ENCODE assay signal across 8 mouse cellular contexts in the genomic region with DNA sequence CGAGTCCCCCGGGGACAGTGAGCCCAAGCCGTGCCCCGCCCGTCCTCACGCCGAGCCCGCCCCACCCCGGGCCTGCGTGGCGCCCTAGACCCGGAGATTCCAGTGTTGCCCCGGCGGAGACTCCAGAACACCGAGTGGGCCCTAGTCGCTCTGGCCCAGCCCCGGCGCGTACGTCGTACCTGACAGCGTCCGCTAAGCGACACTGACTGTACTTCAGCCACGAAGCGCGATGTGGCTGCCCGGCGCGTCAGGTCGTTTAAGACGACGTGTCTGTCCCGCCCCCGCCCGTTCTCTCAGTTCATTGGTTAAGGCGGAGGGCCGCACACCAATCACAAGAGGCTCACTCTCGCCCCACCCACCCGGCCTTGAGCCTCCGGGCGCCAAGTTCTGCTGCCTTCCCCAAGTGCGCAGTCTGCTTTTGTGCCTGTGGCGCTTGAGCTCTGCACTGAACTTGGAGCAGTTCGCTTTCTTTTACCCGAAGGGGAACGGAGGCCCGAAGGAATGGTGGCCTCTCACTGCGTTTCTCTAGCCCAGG. TPM values are rescaled to one million over a fixed set of nuclear protein-coding genes. Genes with fewer than 3 reads are reported as not detected.
A peak's percentile ranks its signal among the peaks of the same experiment; 100 is the strongest.
DNase-seq lines count a peak whose midpoint lies in the region; ATAC-seq and TF ChIP-seq lines count a peak whose summit lies in the region.

Oat (minus strand) TSS at position 283 of the 535 bp plus-strand sequence.

- no peak for TF ChIP-seq CTCF in CH12.LX (conservative IDR thresholded peaks at IDR 0.05 in 1 of 2, IDR thresholded peaks at IDR 0.05 in 1 of 2; ENCODE audit: low read depth in 2 of 2, low read length in 2 of 2)

- peak within 1 kb of the TSS; percentile 82 for H3K4me2 ChIP-seq in CH12.LX (ENCODE audit: insufficient read depth, low read depth, poor library complexity, severe bottlenecking)
- peak within 1 kb of the TSS; percentile 83 for H3K4me2 ChIP-seq in forebrain, embryonic 11.5 days (ENCODE audit: low read depth, low read length, severe bottlenecking)
- H3K4me2 ChIP-seq in heart, embryonic 16.5 days (ENCODE audit: low read depth, low read length), result peak within 1 kb of the TSS; percentile 73
- H3K4me2 ChIP-seq in liver, embryonic 15.5 days, result peak within 1 kb of the TSS; percentile 87
- peak within 1 kb of the TSS; percentile 74 for H3K4me2 ChIP-seq in neural tube, embryonic 12.5 days (replicated peaks)

- peak within 1 kb of the TSS; percentile 66 to 93 (median 71) for H3K4me3 ChIP-seq in CH12.LX (replicated peaks in 1 of 3; ENCODE audit: low read depth in 2 of 3, low read length in 2 of 3, poor library complexity in 1 of 3)
- H3K4me3 ChIP-seq in forebrain, embryonic 11.5 days (ENCODE audit: low read depth, low read length), result peak within 1 kb of the TSS; percentile 69
- peak within 1 kb of the TSS; percentile 64 for H3K4me3 ChIP-seq in heart, embryonic 16.5 days (ENCODE audit: low read length)
- H3K4me3 ChIP-seq in liver, embryonic 15.5 days (replicated peaks), result peak within 1 kb of the TSS; percentile 87
- H3K4me3 ChIP-seq in neural tube, embryonic 12.5 days, result peak within 1 kb of the TSS; percentile 66

- dilution Hi-C loops in CH12.LX (cut with MboI; ENCODE audit: extremely low pct_ligation_motif_present, extremely low pct_unique_long_range_greater_than_20kb, low sequenced_read_pairs), result no loop called here

- H3K9me3 ChIP-seq in CH12.LX (replicated peaks; ENCODE audit: low read length), result no peaks in the 10 kb centered on the region
- no peaks in the 10 kb centered on the region for H3K9me3 ChIP-seq in forebrain, embryonic 11.5 days (ENCODE audit: control insufficient read depth, low read length)
- H3K9me3 ChIP-seq in heart, embryonic 16.5 days (replicated peaks; ENCODE audit: control insufficient read depth, low read length), result no peaks in the 10 kb centered on the region
- no peaks in the 10 kb centered on the region for H3K9me3 ChIP-seq in liver, embryonic 15.5 days (replicated peaks)
- H3K9me3 ChIP-seq in neural tube, embryonic 12.5 days, result no peaks in the 10 kb centered on the region

- DNase-seq in CH12.LX (ENCODE audit: extremely low read depth), result peak; percentile 97
- DNase-seq in c-Kit-positive CD71-positive TER-119-negative erythroid progenitor cells, embryonic 14.5 days (ENCODE audit: low read depth), result peak; percentile 97
- DNase-seq in forebrain, embryonic 11.5 days (ENCODE audit: low spot score), result peak; percentile 97
- DNase-seq in kidney, postnatal 36 days, result peak; percentile 96 to 97
- DNase-seq in telencephalon, adult 2 months (ENCODE audit: low read depth, low spot score), result peak; percentile 96

- H3K27me3 ChIP-seq in CH12.LX (replicated peaks), result peaks cover 24% of the 10 kb centered on the region
- peaks cover 5% of the 10 kb centered on the region; the same call in 1 of the 2 replicates for H3K27me3 ChIP-seq in forebrain, embryonic 11.5 days (ENCODE audit: control insufficient read depth, insufficient read depth, low read length)
- H3K27me3 ChIP-seq in heart, embryonic 16.5 days (ENCODE audit: control insufficient read depth, insufficient read depth, low read length), result no peaks in the 10 kb centered on the region
- peaks cover 40% of the 10 kb centered on the region for H3K27me3 ChIP-seq in liver, embryonic 15.5 days
- H3K27me3 ChIP-seq in neural tube, embryonic 12.5 days (replicated peaks), result 0 out of 2 replicates have a peak, but pooled peaks cover 4% of the 10 kb centered on the region

- H3K4me1 ChIP-seq in CH12.LX (ENCODE audit: control insufficient read depth in 1 of 2, insufficient read depth in 2 of 2), result peaks cover 3 to 41% of the 10 kb centered on the region in 2 experiments; a peak in 3 of 4 replicates
- H3K4me1 ChIP-seq in forebrain, embryonic 11.5 days (replicated peaks; ENCODE audit: control insufficient read depth, insufficient read depth, low read length), result peaks cover 4% of the 10 kb centered on the region; the same call in 1 of the 2 replicates
- H3K4me1 ChIP-seq in heart, embryonic 16.5 days (ENCODE audit: control insufficient read depth, insufficient read depth, low read length), result peaks cover 35% of the 10 kb centered on the region
- H3K4me1 ChIP-seq in liver, embryonic 15.5 days (replicated peaks), result peaks cover 51% of the 10 kb centered on the region
- H3K4me1 ChIP-seq in neural tube, embryonic 12.5 days, result peaks cover 4% of the 10 kb centered on the region; the same call in 1 of the 2 replicates

- no peaks in the 10 kb centered on the region for H3K36me3 ChIP-seq in CH12.LX (replicated peaks in 1 of 2; ENCODE audit: control insufficient read depth in 1 of 2, insufficient read depth in 1 of 2, low read length in 1 of 2)
- H3K36me3 ChIP-seq in forebrain, embryonic 11.5 days (ENCODE audit: control insufficient read depth, insufficient read depth, low read length), result no peaks in the 10 kb centered on the region
- H3K36me3 ChIP-seq in heart, embryonic 16.5 days (ENCODE audit: control insufficient read depth, insufficient read depth), result no peaks in the 10 kb centered on the region
- no peaks in the 10 kb centered on the region for H3K36me3 ChIP-seq in liver, embryonic 15.5 days (replicated peaks)
- no peaks in the 10 kb centered on the region for H3K36me3 ChIP-seq in neural tube, embryonic 12.5 days

- peaks cover 24% of the 10 kb centered on the region for H3K79me2 ChIP-seq in CH12.LX (replicated peaks; ENCODE audit: control insufficient read depth, extremely low read depth, insufficient read depth, poor library complexity, severe bottlenecking)

- TF ChIP-seq POLR2A in CH12.LX (IDR thresholded peaks at IDR 0.05; ENCODE audit: low read depth, low read length), result peak; percentile 100

- ATAC-seq in forebrain, embryonic 11.5 days (replicated peaks; ENCODE audit: low FRiP score), result peak; percentile 97
- peak; percentile 97 for ATAC-seq in heart, embryonic 16.5 days (replicated peaks; ENCODE audit: extremely low read depth, insufficient read depth, low FRiP score)
- ATAC-seq in liver, embryonic 15.5 days (ENCODE audit: insufficient read depth), result peak; percentile 94
- ATAC-seq in neural tube, embryonic 12.5 days (ENCODE audit: low FRiP score, low read depth), result peak; percentile 98

- no peak; the same call in 1 of the 2 replicates for TF ChIP-seq EP300 in CH12.LX (IDR thresholded peaks at IDR 0.05; ENCODE audit: low read length)

- in situ Hi-C loops in CH12.LX (cut with MboI; ENCODE audit: low pct_ligation_motif_present, low pct_unique_long_range_greater_than_20kb, low sequenced_read_pairs), result no loop called here

- peak within 1 kb of the TSS; percentile 74 for H3K9ac ChIP-seq in CH12.LX (ENCODE audit: insufficient read depth, low read depth)
- H3K9ac ChIP-seq in forebrain, embryonic 11.5 days (ENCODE audit: low read length), result peak within 1 kb of the TSS; percentile 67
- peak within 1 kb of the TSS; percentile 78 for H3K9ac ChIP-seq in heart, embryonic 16.5 days (ENCODE audit: low read length)
- peak within 1 kb of the TSS; percentile 88 for H3K9ac ChIP-seq in liver, embryonic 15.5 days
- H3K9ac ChIP-seq in neural tube, embryonic 12.5 days, result peak within 1 kb of the TSS; percentile 68

- WGBS in forebrain, embryonic 11.5 days, result under 1% methylated on average over 49 of the region's 49 CpGs
- under 1% methylated on average over 49 of the region's 49 CpGs for WGBS in heart, embryonic 16.5 days
- WGBS in liver, embryonic 15.5 days (ENCODE audit: insufficient replicate concordance), result under 1% methylated on average over 49 of the region's 49 CpGs
- under 1% methylated on average over 49 of the region's 49 CpGs for WGBS in neural tube, embryonic 12.5 days

- peak within 1 kb of the TSS; percentile 80 for H3K27ac ChIP-seq in CH12.LX (ENCODE audit: insufficient read depth, low read depth)
- peak within 1 kb of the TSS; percentile 78 for H3K27ac ChIP-seq in forebrain, embryonic 11.5 days (ENCODE audit: low read depth, low read length)
- H3K27ac ChIP-seq in heart, embryonic 16.5 days (ENCODE audit: low read length), result peak within 1 kb of the TSS; percentile 93
- H3K27ac ChIP-seq in liver, embryonic 15.5 days (replicated peaks), result peak within 1 kb of the TSS; percentile 92
- peak within 1 kb of the TSS; percentile 76 for H3K27ac ChIP-seq in neural tube, embryonic 12.5 days

- no peak for TF ChIP-seq RAD21 in CH12.LX (IDR thresholded peaks at IDR 0.05; ENCODE audit: low read depth, low read length)

TF ChIP-seq in CH12.LX, 34 proteins besides CTCF, POLR2A, EP300 and RAD21:
- TF ChIP-seq ZMIZ1 (IDR thresholded peaks at IDR 0.05; ENCODE audit: low read depth, low read length) (peak; percentile 98), USF2 (conservative IDR thresholded peaks at IDR 0.05; ENCODE audit: low read depth, low read length) (peak; percentile 12; the same call in 1 of the 2 replicates), SIN3A (IDR thresholded peaks at IDR 0.05; ENCODE audit: low read length) (peak; percentile 81), CHD1 (IDR thresholded peaks at IDR 0.05; ENCODE audit: low read depth, low read length) (no peak), NRF1 (IDR thresholded peaks at IDR 0.05; ENCODE audit: low read depth, low read length) (peak; percentile 50), MAX (IDR thresholded peaks at IDR 0.05; ENCODE audit: low read length) (peak; percentile 58; the same call in 1 of the 2 replicates), TBP (conservative IDR thresholded peaks at IDR 0.05; ENCODE audit: low read depth, low read length) (peak; percentile 93), NELFE (IDR thresholded peaks at IDR 0.05; ENCODE audit: low read depth, low read length) (peak; percentile 99), POLR2AphosphoS2 (IDR thresholded peaks at IDR 0.05; ENCODE audit: low read depth, low read length) (peak; percentile 94), KAT2A (IDR thresholded peaks at IDR 0.05; ENCODE audit: insufficient replicate concordance, low read length) (no peak), MAFK (IDR thresholded peaks at IDR 0.05; ENCODE audit: insufficient replicate concordance, low read length) (no peak), UBTF (IDR thresholded peaks at IDR 0.05; ENCODE audit: low read depth, low read length) (peak; percentile 61; the same call in 1 of the 2 replicates), MXI1 (IDR thresholded peaks at IDR 0.05; ENCODE audit: low read depth, low read length) (peak; percentile 56; the same call in 1 of the 2 replicates), TCF12 (IDR thresholded peaks at IDR 0.05; ENCODE audit: low read depth, low read length) (peak; percentile 84), CHD2 (IDR thresholded peaks at IDR 0.05; ENCODE audit: low read length) (peak; percentile 25)

RNA-seq across cellular contexts. Expression of gene Oat, which starts in this region (rescaled TPM):
- 104 and 114 TPM in 2 replicates for total RNA-seq in CH12.LX (2012; rRNA removed)
- 202 and 204 TPM in 2 replicates for total RNA-seq in CH12.LX (2014; rRNA removed)
- 79.5 and 87.6 TPM in 2 replicates for polyA plus RNA-seq in CH12.LX (2012; ENCODE audit: insufficient read length, low read depth)
- polyA plus RNA-seq in forebrain, embryonic 11.5 days (2014; fragmentation: Nextera tagmentation; extraction: Ambion mirVana), result 134 and 137 TPM in 2 replicates
- polyA plus RNA-seq in heart, embryonic 16.5 days (2015; fragmentation: Nextera tagmentation; extraction: Ambion mirVana), result 214 and 222 TPM in 2 replicates
- 57.2 and 57.6 TPM in 2 replicates for polyA plus RNA-seq in liver, embryonic 15.5 days (2015; fragmentation: Nextera tagmentation; extraction: Ambion mirVana)
- 98.4 and 98.6 TPM in 2 replicates for polyA plus RNA-seq in neural tube, embryonic 12.5 days (2016; fragmentation: Nextera tagmentation; extraction: Ambion mirVana)

Comparison
In these comparisons a context has a peak if more than half of its experiments do, and no peak if none do; other contexts are left out.
1. Peak in every context shown above with its lines: DNase-seq, ATAC-seq, H3K4me3 ChIP-seq and H3K27ac ChIP-seq.